Mouse (Mus musculus): ENCODE measurements at regions not wholly inside any gene's neighbourhood (a gene's known extent, or its start where the extent isn't known, plus 50 kb on each side); places are given as distances from the start of the nearest gene placed in this dataset.

- intact Hi-C loops (cut with DNase I), result no loop called here
- DNase-seq, result no peak
These were observed 107.0 kb upstream of the Sall1 start for GRCm38 (mm10) chr8:89150952-89151351.

DNA sequence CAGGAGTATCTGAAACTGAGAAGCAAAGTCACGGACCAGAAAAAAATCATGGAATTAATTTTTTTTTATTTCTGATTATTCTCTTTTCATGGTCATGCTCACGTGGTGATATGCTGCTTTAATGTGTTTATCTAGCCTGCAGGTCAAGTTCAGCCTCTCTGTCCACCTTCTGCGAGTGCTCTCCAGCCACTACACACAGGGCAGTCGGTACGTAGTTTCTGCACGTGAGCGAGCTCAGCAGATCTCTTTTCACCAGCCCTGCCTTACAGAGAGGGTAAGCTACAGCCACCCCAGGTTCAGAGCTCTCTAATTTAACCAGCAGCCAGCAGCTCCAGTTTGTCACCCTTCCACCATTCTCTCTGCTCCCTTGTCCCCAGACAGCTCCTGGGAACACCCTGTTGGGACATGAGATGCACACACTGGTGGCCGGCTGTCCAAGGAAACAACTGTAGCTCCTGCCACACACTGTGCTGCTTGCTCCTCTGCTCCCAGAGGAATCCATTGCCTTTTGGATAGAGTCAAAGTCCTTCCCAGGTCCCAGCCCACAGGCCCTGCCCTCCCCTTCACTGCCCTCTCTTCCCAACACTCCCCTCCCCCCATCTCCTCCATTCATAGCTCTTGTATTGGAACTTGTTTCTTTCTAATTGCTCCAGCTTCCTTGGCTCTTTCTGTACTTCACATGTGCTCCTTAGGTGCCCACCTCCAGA, 97.7 kb upstream of the Sall1 start:
- DNase-seq, result no peak
- intact Hi-C loops (cut with DNase I), result no loop called here

DNA sequence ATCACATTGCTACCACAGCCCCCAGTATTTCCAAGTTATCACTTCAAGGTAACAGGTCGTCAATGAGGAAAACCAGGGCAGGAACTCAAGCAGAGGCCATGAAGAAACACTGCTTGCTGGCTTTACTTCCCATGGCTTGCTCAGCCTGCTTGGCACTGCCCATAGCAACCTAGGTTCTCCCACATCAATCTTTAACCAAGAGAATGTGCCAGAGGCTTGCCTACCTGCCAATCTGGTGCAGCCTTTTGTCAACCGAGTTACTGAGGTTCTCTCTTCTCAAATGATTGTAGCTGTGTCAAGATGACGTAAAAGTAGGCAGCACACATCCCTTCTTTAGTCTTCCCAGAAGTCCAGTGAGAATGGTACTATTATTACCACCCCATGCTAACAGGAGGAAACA, 95.9 kb upstream of the Sall1 start:
- no peak for DNase-seq
- intact Hi-C loops (cut with DNase I), result no loop called here

DNA sequence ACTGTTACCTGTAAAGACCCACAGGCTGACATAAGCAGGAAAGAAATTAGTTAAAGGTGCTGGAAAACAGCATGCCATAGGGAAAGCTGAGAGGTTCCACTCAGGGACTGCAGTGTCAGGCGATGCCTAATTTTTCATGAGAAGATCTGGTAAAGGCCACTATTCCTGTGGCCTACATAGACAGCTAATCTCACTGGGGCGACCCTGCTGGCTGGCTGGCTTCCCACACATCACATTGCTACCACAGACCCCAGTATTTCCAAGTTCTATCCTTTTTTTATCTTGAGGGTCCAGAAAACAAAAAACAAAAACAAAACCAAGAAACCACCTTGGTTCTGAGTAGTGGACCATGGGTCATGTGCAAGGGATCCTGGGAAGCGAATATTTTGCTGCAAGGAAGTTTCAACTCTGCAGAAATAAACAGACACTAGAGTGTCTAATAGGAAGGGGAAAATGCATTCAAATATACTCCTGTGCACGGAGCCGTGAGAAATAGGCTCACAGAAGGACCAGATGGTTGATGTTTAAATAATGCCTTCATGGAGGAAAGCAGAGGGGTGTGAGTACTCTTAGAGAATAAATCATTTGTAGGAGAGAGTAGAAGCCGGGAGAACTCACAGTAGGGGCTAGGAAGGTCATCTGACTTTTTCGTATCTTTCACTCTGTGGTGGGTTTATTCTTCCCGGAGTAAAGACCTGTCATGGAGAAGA, 94.6 kb upstream of the Sall1 start:
- intact Hi-C loops (cut with DNase I), result no loop called here
- DNase-seq, result no peak

DNA sequence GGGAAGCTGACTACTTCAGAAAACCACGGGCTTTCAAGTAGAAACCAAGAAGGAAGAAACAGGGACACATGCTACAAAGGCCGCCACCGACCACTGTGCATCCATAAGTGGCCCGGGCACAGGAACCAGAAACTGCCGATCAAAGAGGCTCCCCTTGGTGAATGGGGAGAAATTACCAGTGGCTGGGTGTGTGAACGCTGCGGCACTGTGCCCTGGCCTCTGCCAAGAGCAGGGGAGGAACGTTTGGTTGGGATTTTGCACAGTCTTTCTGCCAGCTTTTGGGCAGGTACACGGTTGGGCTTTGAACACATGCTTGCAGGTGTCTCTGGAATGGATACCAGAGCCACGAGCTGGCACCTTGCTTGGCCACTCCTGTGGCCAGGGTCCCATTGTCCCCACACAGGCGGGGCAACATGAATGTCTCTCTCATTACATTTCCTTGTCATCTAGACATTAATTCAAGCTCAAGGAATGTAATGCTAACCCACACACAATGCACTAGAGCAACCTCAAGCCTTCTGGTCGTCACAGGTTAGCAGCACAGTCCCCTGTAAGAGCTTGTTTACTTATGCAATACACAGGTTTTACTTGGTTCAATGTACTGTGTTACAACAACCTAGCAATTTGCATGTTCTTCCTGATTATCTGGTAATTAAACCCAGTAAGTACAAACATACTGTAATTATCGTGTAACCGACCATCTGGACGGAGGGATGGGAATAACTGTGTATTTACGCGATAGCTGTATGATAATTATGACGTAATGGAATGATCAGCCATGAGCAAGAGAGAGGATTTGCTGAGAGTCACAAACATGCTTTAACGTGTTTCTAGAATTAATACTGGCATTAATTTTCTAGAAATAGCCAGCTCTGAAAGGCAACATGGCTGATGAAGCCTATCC, 90.9 kb upstream of the Sall1 start:
- no peak for DNase-seq
- intact Hi-C loops (cut with DNase I), result no loop called here

DNA sequence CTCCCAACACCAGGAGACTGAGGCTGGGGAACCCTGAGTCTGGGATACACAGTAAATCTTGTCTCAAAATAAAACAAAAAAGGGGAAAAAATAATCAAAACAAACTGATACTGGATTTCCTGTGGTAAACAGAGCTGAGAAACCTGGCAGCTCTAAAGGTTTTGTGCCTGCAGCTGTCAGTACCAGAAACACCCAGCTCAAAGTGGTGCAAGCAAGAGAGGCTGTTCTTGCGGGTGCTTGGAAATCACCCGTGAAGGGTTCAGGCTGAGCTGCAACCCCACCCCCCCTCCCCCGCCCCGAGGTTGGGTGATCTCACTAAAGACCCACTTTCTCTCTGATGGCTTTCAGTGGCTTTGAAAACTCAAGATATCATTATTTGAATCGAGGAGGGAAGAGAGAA, 90.1 kb upstream of the Sall1 start:
- intact Hi-C loops (cut with DNase I), result no loop called here
- DNase-seq, result no peak

GRCm38 (mm10) chr8:89121051-89121450, 77.1 kb upstream of the Sall1 start:
- intact Hi-C loops (cut with DNase I), result no loop called here
- DNase-seq, result no peak

- DNase-seq, result no peak
- intact Hi-C loops (cut with DNase I), result no loop called here
These were observed 64.1 kb upstream of the Sall1 start for GRCm38 (mm10) chr8:89107895-89108660.

DNA sequence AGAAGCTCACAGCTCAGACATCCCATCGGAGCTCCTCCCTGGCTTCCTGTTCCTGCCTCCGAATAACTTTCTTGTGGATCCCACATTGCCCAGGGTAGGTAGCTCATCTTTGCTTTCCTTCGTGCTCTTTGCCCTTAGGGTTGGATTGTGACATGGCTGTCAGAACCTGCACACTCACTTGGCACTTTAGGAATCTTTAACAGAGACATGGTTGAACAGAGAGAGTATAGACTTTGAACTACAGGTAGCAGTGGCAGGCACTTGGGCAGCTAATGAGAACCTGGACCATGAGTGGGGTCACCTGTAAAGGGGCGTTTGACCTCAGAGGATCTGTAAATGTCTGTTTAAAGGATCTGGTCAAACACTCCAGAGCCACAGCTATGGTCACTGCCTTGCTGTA, 62.4 kb upstream of the Sall1 start:
- no peak for DNase-seq
- intact Hi-C loops (cut with DNase I), result no loop called here

DNA sequence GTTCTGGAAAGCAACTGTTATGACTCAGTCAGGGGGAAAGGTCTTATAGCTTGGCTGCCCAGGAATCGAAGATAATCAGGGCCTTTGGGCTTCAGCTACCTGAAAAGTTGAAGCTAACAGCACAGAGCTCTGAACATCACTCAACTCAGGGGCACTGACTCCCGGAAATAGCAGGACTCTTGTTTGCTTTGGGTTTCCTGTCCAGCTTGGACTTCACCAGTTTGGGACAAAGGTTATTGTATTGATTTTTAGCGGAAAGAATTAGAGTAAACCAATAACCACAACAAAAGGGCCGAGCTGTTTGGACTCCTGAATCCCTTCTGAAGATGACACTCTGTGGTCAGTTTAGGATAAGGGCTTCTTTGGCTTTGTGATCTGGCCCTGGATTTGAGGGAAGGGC, 53.4 kb upstream of the Sall1 start:
- no peak for DNase-seq
- intact Hi-C loops (cut with DNase I), result no loop called here
